Mouse (Mus musculus) retina, embryonic 14.5 days (tissue): ENCODE measurements around the gene Plce1.

ENCODE experiments used
- DNase-seq: peaks from one replicate; pipeline ENCODE4 v3.0.0-alpha.2; 2015; ENCODE audit warnings: low spot score

Plce1 gene

GRCm38 (mm10) chr19:38589941-38590340 lies 109.0 kb downstream of the Plce1 start:
- DNase-seq, result no peak

GRCm38 (mm10) chr19:38592566-38593224 lies 111.8 kb downstream of the Plce1 start:
- DNase-seq, result no peak

- DNase-seq, result no peak
Measured at GRCm38 (mm10) chr19:38593225-38593897, 112.5 kb downstream of the Plce1 start.

- DNase-seq, result no peak
Measured at GRCm38 (mm10) chr19:38596096-38596495, 115.2 kb downstream of the Plce1 start.

DNA sequence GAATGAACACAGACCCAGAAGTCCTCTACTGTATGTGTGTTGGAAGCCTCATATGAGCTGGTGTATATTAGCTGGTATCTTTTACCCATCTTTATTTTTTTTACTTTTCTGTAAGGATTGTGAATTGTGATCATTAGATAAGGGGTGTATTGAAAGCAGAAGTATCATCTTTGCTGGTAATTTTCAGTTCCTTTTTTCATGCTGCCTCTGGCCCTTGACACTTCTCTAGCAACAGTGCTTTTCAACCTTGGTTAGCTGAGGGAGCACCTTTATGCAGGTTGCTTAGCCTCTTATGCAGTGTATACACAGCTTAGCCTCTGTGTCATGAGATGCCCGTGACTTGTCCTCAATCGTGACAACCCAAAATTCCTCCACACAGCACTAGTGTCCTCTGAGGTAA lies 116.5 kb downstream of the Plce1 start:
- no peak for DNase-seq

DNA sequence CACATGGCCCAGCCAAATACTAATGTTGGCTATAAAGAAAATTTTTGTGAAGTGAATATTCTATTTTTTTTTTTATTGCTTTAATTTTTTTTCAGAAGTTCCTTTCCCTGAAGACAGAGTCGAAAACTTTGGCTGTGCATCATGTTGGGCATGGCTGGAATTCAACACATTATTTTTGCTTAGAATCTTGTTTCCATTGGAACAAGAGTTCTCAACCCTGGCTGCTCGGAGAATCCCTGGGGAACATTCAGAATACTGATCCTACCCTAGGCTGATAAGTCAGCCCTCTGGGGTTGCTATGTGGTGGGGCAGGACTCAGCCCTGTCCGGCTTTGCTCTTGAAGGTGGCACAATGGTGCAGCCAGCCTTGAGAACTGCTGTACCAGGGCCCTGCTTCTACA lies 118.1 kb downstream of the Plce1 start:
- DNase-seq, result no peak

DNA sequence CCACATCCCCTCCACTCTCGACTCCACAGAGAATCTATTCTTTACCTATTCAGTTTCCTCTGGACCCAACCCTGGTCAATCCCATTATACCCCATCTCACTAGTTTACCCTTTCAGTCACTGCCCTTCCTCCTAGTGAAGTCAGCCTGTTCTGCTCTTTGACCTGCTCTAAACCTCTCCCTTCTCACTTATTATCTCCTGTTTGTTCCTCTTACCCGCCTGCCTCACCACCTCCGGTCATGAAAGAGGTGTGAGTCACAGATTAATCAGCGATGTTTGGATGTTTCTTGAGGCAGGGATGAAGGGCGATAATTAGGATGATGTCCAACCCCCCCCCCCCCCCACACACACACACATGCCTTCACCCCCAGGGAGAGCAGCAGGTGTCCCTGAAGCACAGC lies 120.2 kb downstream of the Plce1 start:
- DNase-seq, result no peak

GRCm38 (mm10) chr19:38602811-38603210 lies 121.9 kb downstream of the Plce1 start:
- DNase-seq, result no peak

GRCm38 (mm10) chr19:38607236-38607635 lies 126.3 kb downstream of the Plce1 start:
- no peak for DNase-seq

- DNase-seq, result no peak
Measured at GRCm38 (mm10) chr19:38608951-38609654, 128.2 kb downstream of the Plce1 start.

GRCm38 (mm10) chr19:38610291-38610690 lies 129.4 kb downstream of the Plce1 start:
- DNase-seq, result no peak

DNA sequence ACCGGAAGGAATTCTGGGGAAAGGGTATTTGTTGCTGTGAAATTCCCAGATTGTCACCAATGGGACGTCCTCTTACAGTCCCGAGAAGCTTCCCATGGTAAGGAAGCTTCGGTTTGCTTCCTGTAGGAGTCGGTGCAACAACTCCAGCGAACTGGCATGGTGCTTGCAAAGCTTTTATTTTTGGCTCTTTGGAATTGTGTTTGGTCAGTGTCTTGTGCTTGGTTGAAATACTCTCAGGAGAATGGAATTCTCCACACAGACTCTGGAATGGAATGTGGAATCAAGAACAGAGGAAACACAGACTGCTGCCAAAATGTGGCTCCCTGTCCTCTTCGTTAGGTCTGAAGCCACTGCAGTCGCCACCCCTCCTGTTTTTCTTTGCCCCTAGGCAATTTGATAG lies 129.9 kb downstream of the Plce1 start:
- no peak for DNase-seq

DNA sequence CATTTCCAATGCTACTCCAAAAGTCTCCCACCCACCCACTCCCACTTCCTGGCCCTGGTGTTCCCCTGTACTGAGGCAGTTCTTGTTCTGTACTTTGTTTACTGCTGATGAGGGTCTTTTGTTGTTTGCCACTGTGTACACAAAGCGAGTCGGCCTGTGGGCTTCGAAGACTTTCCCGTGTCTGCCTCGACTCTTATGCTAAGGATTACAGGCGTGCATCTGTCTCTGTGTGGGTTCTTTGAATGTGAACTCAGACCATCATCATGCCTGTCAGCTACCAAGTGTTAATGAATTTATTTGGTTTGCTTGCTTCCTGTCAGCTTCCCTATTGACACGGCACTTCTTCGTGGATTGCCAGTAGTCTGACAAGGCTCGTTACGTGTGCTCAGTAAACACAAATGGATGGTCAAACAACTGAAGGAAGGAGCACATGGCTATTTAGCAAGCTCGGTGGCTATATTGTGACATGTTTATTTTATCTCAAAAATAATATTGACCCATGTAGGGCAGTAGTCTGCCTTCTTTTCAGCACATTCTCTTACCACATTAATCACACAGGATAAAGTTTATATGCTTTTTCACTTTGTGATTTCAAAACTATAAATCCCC lies 133.3 kb downstream of the Plce1 start:
- DNase-seq, result peak; percentile 13

- no peak for DNase-seq
Measured at GRCm38 (mm10) chr19:38615356-38615755, 134.4 kb downstream of the Plce1 start.

DNA sequence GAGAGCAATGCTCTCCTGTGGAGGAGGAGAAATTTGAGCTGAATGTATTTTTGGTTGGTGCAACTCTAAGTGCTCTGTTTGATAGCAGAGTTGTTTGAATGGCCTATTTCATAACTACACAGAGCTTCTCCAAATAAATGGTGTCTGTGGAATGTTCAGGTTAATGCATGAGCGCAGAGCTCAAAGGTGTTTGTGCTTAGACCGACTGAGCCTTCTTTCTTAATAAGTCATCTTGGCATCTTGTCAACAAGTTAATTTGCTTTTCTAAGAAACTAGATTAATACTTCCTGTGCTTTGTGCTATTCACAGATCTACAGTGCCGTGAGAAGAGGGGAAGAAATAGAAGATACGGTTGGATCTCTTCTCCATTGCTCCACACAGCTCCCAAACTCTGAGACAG lies 139.2 kb downstream of the Plce1 start:
- DNase-seq, result no peak

- no peak for DNase-seq
Measured at GRCm38 (mm10) chr19:38621546-38621945, 140.6 kb downstream of the Plce1 start.

- DNase-seq, result peak; percentile 64
Measured at GRCm38 (mm10) chr19:38626246-38627015, 145.5 kb downstream of the Plce1 start.

DNA sequence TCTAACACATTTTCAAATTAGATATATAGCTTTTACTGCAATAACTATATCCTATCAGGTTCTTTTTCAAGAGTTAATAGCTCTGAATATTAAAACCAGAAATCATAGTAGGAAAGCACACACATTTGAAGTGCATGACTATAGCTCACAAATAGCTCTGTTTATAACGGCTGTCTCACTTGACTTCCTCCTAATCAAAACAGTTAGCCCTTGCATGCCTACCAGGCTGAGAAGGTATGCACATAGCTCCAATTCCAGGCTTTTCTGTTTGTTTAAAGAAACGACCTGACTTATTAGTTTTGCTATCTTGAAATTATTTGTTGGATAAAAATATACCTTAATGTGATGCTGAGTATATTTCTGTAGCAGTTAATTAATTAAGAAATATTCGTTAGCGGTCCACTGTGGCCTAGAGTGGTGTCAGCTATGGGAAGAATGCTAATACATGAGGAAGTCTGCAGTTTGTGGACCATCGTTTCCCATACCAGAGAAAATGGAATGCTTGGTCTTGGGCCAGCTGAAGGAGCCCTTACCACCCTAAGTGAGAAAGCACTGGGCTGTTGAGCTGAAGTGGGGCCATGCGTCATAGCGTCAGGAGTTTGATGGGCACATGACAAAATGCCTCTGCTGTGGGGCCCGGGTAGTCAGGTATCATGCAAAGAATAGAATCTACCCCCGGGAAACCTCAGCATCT lies 146.3 kb downstream of the Plce1 start:
- DNase-seq, result no peak

GRCm38 (mm10) chr19:38632251-38632650 lies 151.3 kb downstream of the Plce1 start:
- DNase-seq, result no peak

DNA sequence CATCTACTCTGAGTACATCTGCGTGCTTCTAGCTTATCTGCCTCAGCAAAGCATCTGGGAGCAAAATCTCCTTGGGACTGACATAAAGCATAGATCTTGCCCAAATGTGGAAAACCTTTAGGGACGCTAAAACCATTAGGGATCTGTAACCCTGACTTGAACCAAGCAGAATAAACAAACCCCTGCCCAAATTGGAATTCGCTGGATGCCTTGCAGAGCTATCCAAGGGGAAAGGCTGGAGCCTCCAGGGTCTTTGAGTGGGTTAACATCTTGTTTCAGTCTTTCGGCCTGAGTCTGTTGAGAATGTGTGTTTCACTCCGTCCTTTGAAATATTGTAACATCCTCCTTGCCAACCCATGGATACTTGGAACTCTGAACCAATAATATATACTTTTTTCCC lies 152.4 kb downstream of the Plce1 start:
- no peak for DNase-seq

DNA sequence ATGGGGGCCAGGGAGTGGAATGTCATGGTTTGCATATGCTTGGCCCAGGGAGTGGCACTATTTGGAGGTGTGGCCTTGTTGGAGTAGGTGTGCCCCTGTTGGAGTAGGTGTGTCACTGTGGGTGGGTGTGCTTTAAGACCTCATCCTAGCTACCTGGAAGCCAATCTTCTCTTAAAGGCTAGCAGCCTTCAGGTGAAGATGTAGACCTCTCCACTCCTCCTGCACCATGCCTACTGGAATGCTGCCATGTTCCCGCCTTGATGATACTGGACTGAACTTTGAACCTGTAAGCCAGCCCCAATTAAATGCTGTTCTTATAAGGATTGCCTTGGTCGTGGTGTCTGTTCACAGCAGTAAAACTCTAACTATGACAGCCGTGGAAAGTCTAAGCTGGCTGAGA lies 158.1 kb downstream of the Plce1 start:
- DNase-seq, result no peak
